Mouse (Mus musculus): ENCODE results near the gene Opcml. TPM values are rescaled to one million over a fixed set of nuclear protein-coding genes. Genes with fewer than 3 reads are reported as not detected.

The Opcml gene
- total and polyA plus RNA-seq, 3 experiments: 0.94 to 1.3 (median 1.2) TPM

GRCm38 (mm10) chr9:28783834-28784233 is 993.3 kb downstream of the Opcml start:
- DNase-seq: no peak
- no peak overlapping the region for H3K27ac ChIP-seq
- no peak overlapping the region for H3K9ac ChIP-seq (ENCODE audit: low read depth, low read length)
- no peaks in the 10 kb centered on the region for H3K36me3 ChIP-seq (ENCODE audit: control insufficient read depth, insufficient read depth, low read length)
- TF ChIP-seq CTCF (IDR thresholded peaks at IDR 0.05) (no peak), EP300 (IDR thresholded peaks at IDR 0.05; ENCODE audit: insufficient read depth, low read depth, low read length) (no peak), POLR2A (IDR thresholded peaks at IDR 0.05; ENCODE audit: insufficient read depth, low read depth, low read length) (no peak)
- no peaks in the 10 kb centered on the region for H3K27me3 ChIP-seq (ENCODE audit: control insufficient read depth, insufficient read depth, low read length)
- H3K4me1 ChIP-seq (ENCODE audit: control insufficient read depth, insufficient read depth, low read length): no peaks in the 10 kb centered on the region
- H3K4me3 ChIP-seq: no peak overlapping the region
- WGBS: 32% methylated on average over 4 of the region's 4 CpGs
- intact Hi-C loops (cut with DNase I): no loop called here
- no peaks in the 10 kb centered on the region for H3K79me2 ChIP-seq (replicated peaks; ENCODE audit: control insufficient read depth, insufficient read depth, low read length)

- intact Hi-C loops (cut with DNase I): no loop called here
- WGBS: 46% methylated on average over 1 of the region's 1 CpGs
- Histone ChIP-seq H3K4me1 (ENCODE audit: control insufficient read depth, insufficient read depth, low read length) (no peaks in the 10 kb centered on the region), H3K79me2 (replicated peaks; ENCODE audit: control insufficient read depth, insufficient read depth, low read length) (no peaks in the 10 kb centered on the region), H3K9ac (ENCODE audit: low read depth, low read length) (no peak overlapping the region), H3K27ac (no peak overlapping the region), H3K36me3 (ENCODE audit: control insufficient read depth, insufficient read depth, low read length) (no peaks in the 10 kb centered on the region), H3K27me3 (ENCODE audit: control insufficient read depth, insufficient read depth, low read length) (no peaks in the 10 kb centered on the region), H3K4me3 (no peak overlapping the region)
- DNase-seq: no peak
- TF ChIP-seq CTCF (IDR thresholded peaks at IDR 0.05) (peak; percentile 26), POLR2A (IDR thresholded peaks at IDR 0.05; ENCODE audit: insufficient read depth, low read depth, low read length) (no peak), EP300 (IDR thresholded peaks at IDR 0.05; ENCODE audit: insufficient read depth, low read depth, low read length) (no peak)
Observed at GRCm38 (mm10) chr9:28789439-28789838, 998.9 kb downstream of the Opcml start.

GRCm38 (mm10) chr9:28800100-28800499 is 1009.5 kb downstream of the Opcml start:
- no peak overlapping the region for H3K4me3 ChIP-seq
- H3K4me1 ChIP-seq (ENCODE audit: control insufficient read depth, insufficient read depth, low read length): no peaks in the 10 kb centered on the region
- intact Hi-C loops (cut with DNase I): no loop called here
- no peaks in the 10 kb centered on the region for H3K79me2 ChIP-seq (replicated peaks; ENCODE audit: control insufficient read depth, insufficient read depth, low read length)
- no peaks in the 10 kb centered on the region for H3K36me3 ChIP-seq (ENCODE audit: control insufficient read depth, insufficient read depth, low read length)
- 34% methylated on average over 2 of the region's 2 CpGs for WGBS
- H3K9ac ChIP-seq (ENCODE audit: low read depth, low read length): no peak overlapping the region
- no peak for TF ChIP-seq EP300 (IDR thresholded peaks at IDR 0.05; ENCODE audit: insufficient read depth, low read depth, low read length)
- TF ChIP-seq POLR2A (IDR thresholded peaks at IDR 0.05; ENCODE audit: insufficient read depth, low read depth, low read length): no peak
- TF ChIP-seq CTCF (IDR thresholded peaks at IDR 0.05): no peak
- no peaks in the 10 kb centered on the region for H3K27me3 ChIP-seq (ENCODE audit: control insufficient read depth, insufficient read depth, low read length)
- DNase-seq: no peak
- no peak overlapping the region for H3K27ac ChIP-seq

GRCm38 (mm10) chr9:28806666-28807065 is 1016.1 kb downstream of the Opcml start:
- Histone ChIP-seq H3K79me2 (replicated peaks; ENCODE audit: control insufficient read depth, insufficient read depth, low read length) (no peaks in the 10 kb centered on the region), H3K4me3 (no peak overlapping the region), H3K4me1 (ENCODE audit: control insufficient read depth, insufficient read depth, low read length) (peaks cover 2% of the 10 kb centered on the region; the same call in 1 of the 2 replicates), H3K9ac (ENCODE audit: low read depth, low read length) (no peak overlapping the region), H3K27me3 (ENCODE audit: control insufficient read depth, insufficient read depth, low read length) (no peaks in the 10 kb centered on the region), H3K36me3 (ENCODE audit: control insufficient read depth, insufficient read depth, low read length) (no peaks in the 10 kb centered on the region), H3K27ac (no peak overlapping the region)
- TF ChIP-seq CTCF (IDR thresholded peaks at IDR 0.05) (no peak), EP300 (IDR thresholded peaks at IDR 0.05; ENCODE audit: insufficient read depth, low read depth, low read length) (no peak), POLR2A (IDR thresholded peaks at IDR 0.05; ENCODE audit: insufficient read depth, low read depth, low read length) (no peak)
- intact Hi-C loops (cut with DNase I): no loop called here
- DNase-seq: peak in 1 of 2 experiments; percentile 13

GRCm38 (mm10) chr9:28822060-28822459 is 1031.5 kb downstream of the Opcml start:
- no peak for TF ChIP-seq EP300 (IDR thresholded peaks at IDR 0.05; ENCODE audit: insufficient read depth, low read depth, low read length)
- no peak for TF ChIP-seq POLR2A (IDR thresholded peaks at IDR 0.05; ENCODE audit: insufficient read depth, low read depth, low read length)
- no peak for TF ChIP-seq CTCF (IDR thresholded peaks at IDR 0.05)
- H3K79me2 ChIP-seq (replicated peaks; ENCODE audit: control insufficient read depth, insufficient read depth, low read length): no peaks in the 10 kb centered on the region
- no peaks in the 10 kb centered on the region for H3K4me1 ChIP-seq (ENCODE audit: control insufficient read depth, insufficient read depth, low read length)
- H3K27ac ChIP-seq: no peak overlapping the region
- intact Hi-C loops (cut with DNase I): no loop called here
- WGBS: 95% methylated on average over 3 of the region's 3 CpGs
- H3K27me3 ChIP-seq (ENCODE audit: control insufficient read depth, insufficient read depth, low read length): no peaks in the 10 kb centered on the region
- no peaks in the 10 kb centered on the region for H3K36me3 ChIP-seq (ENCODE audit: control insufficient read depth, insufficient read depth, low read length)
- H3K9ac ChIP-seq (ENCODE audit: low read depth, low read length): no peak overlapping the region
- no peak for DNase-seq
- no peak overlapping the region for H3K4me3 ChIP-seq

GRCm38 (mm10) chr9:28822466-28822865 is 1031.9 kb downstream of the Opcml start:
- Histone ChIP-seq H3K4me1 (ENCODE audit: control insufficient read depth, insufficient read depth, low read length) (no peaks in the 10 kb centered on the region), H3K27ac (no peak overlapping the region), H3K79me2 (replicated peaks; ENCODE audit: control insufficient read depth, insufficient read depth, low read length) (no peaks in the 10 kb centered on the region), H3K36me3 (ENCODE audit: control insufficient read depth, insufficient read depth, low read length) (no peaks in the 10 kb centered on the region), H3K4me3 (no peak overlapping the region), H3K27me3 (ENCODE audit: control insufficient read depth, insufficient read depth, low read length) (no peaks in the 10 kb centered on the region), H3K9ac (ENCODE audit: low read depth, low read length) (no peak overlapping the region)
- 57% methylated on average over 5 of the region's 5 CpGs for WGBS
- no peak for DNase-seq
- TF ChIP-seq EP300 (IDR thresholded peaks at IDR 0.05; ENCODE audit: insufficient read depth, low read depth, low read length): no peak
- no peak for TF ChIP-seq POLR2A (IDR thresholded peaks at IDR 0.05; ENCODE audit: insufficient read depth, low read depth, low read length)
- TF ChIP-seq CTCF (IDR thresholded peaks at IDR 0.05): no peak
- intact Hi-C loops (cut with DNase I): no loop called here
